Comparison of ENCODE assay signal across 20 mouse cellular contexts in genomic region chr13:51425662-51426443, GRCm38 (mm10). TPM values are rescaled to one million over a fixed set of nuclear protein-coding genes. Genes with fewer than 3 reads are reported as not detected.
DNase-seq lines count a peak whose midpoint lies in the region; ATAC-seq and TF ChIP-seq lines count a peak whose summit lies in the region.
"Had no signal": no experiment of that assay in that cellular context is flagged by ENCODE, and none has a peak within 500 bp of the region (broad histone marks: within the 10 kb centered on the region; RNA-seq: fewer than 3 reads in every experiment).

No protein-coding gene starts in this region.

- 0 out of 2 replicates have a peak, but pooled peaks cover 4% of the 10 kb centered on the region for H3K4me1 ChIP-seq in forebrain, embryonic 13.5 days
- peaks cover 5% of the 10 kb centered on the region; the same call in 1 of the 2 replicates for H3K4me1 ChIP-seq in forebrain, embryonic 10.5 days
- H3K4me1 ChIP-seq in forebrain, embryonic 16.5 days (replicated peaks; ENCODE audit: control insufficient read depth, insufficient read depth, low read length), result peaks cover 12% of the 10 kb centered on the region
- H3K4me1 ChIP-seq in midbrain, embryonic 16.5 days (ENCODE audit: control insufficient read depth, insufficient read depth, low read length), result peaks cover 5% of the 10 kb centered on the region
- H3K4me1 ChIP-seq in hindbrain, embryonic 10.5 days (replicated peaks), result 0 out of 2 replicates have a peak, but pooled peaks cover 2% of the 10 kb centered on the region
- H3K4me1 ChIP-seq: hindbrain, embryonic 13.5 days had no signal

- peaks cover 4% of the 10 kb centered on the region; the same call in 1 of the 2 replicates for H3K36me3 ChIP-seq in forebrain, embryonic 13.5 days (ENCODE audit: poor library complexity, severe bottlenecking)
- H3K36me3 ChIP-seq in forebrain, embryonic 10.5 days (replicated peaks), result peaks cover 15% of the 10 kb centered on the region
- H3K36me3 ChIP-seq in forebrain, embryonic 16.5 days (ENCODE audit: control insufficient read depth, insufficient read depth), result no peaks in the 10 kb centered on the region
- H3K36me3 ChIP-seq in midbrain, embryonic 16.5 days (ENCODE audit: control insufficient read depth, insufficient read depth, low read length), result no peaks in the 10 kb centered on the region
- H3K36me3 ChIP-seq in hindbrain, embryonic 10.5 days, result no peaks in the 10 kb centered on the region
- H3K36me3 ChIP-seq: G1E; hindbrain, embryonic 13.5 days had no signal

- 79% methylated on average over 4 of the region's 4 CpGs for WGBS in forebrain, embryonic 13.5 days
- WGBS in forebrain, embryonic 10.5 days, result 88% methylated on average over 4 of the region's 4 CpGs
- 66% methylated on average over 4 of the region's 4 CpGs for WGBS in forebrain, embryonic 16.5 days
- 65% methylated on average over 4 of the region's 4 CpGs for WGBS in midbrain, embryonic 16.5 days
- WGBS in hindbrain, embryonic 10.5 days, result 86% methylated on average over 4 of the region's 4 CpGs

- H3K27me3 ChIP-seq in forebrain, embryonic 13.5 days, result no peaks in the 10 kb centered on the region
- H3K27me3 ChIP-seq in forebrain, embryonic 10.5 days (ENCODE audit: poor library complexity, severe bottlenecking), result no peaks in the 10 kb centered on the region
- no peaks in the 10 kb centered on the region for H3K27me3 ChIP-seq in forebrain, embryonic 16.5 days (replicated peaks; ENCODE audit: control insufficient read depth, insufficient read depth, low read length)
- H3K27me3 ChIP-seq in midbrain, embryonic 16.5 days (ENCODE audit: control insufficient read depth, insufficient read depth, low read depth, low read length), result no peaks in the 10 kb centered on the region
- no peaks in the 10 kb centered on the region for H3K27me3 ChIP-seq in hindbrain, embryonic 10.5 days (ENCODE audit: insufficient read depth, poor library complexity, severe bottlenecking)
- H3K27me3 ChIP-seq: heart, embryonic 13.5 days; hindbrain, embryonic 13.5 days had no signal

- H3K9me3 ChIP-seq in forebrain, embryonic 13.5 days (replicated peaks), result no peaks in the 10 kb centered on the region
- no peaks in the 10 kb centered on the region for H3K9me3 ChIP-seq in forebrain, embryonic 10.5 days
- no peaks in the 10 kb centered on the region for H3K9me3 ChIP-seq in forebrain, embryonic 16.5 days (ENCODE audit: control insufficient read depth, low read length)
- no peaks in the 10 kb centered on the region for H3K9me3 ChIP-seq in midbrain, embryonic 16.5 days (replicated peaks; ENCODE audit: control insufficient read depth, low read length, poor library complexity, severe bottlenecking)
- no peaks in the 10 kb centered on the region for H3K9me3 ChIP-seq in hindbrain, embryonic 10.5 days
- H3K9me3 ChIP-seq: embryonic facial prominence, embryonic 10.5 days; heart, embryonic 13.5 days; hindbrain, embryonic 13.5 days had no signal

- H3K27ac ChIP-seq in forebrain, embryonic 13.5 days, result no peak overlapping the region
- no peak overlapping the region for H3K27ac ChIP-seq in forebrain, embryonic 10.5 days
- H3K27ac ChIP-seq in layer of hippocampus, adult 2 months, result peak overlapping the region; percentile 59; the same call in 1 of the 2 replicates
- peak overlapping the region; percentile 49; the same call in 1 of the 2 replicates for H3K27ac ChIP-seq in forebrain, embryonic 16.5 days (ENCODE audit: low read length)
- H3K27ac ChIP-seq in midbrain, embryonic 16.5 days (ENCODE audit: low read length), result peak overlapping the region; percentile 63
- H3K27ac ChIP-seq in hindbrain, embryonic 10.5 days, result no peak overlapping the region
- H3K27ac ChIP-seq: embryonic facial prominence, embryonic 10.5 days; heart, embryonic 13.5 days; hindbrain, embryonic 13.5 days; hindbrain, postnatal 0 days had no signal

- no peak overlapping the region for H3K9ac ChIP-seq in forebrain, embryonic 13.5 days
- H3K9ac ChIP-seq in forebrain, embryonic 16.5 days (replicated peaks; ENCODE audit: low read depth, low read length), result no peak overlapping the region
- no peak overlapping the region for H3K9ac ChIP-seq in midbrain, embryonic 16.5 days (ENCODE audit: low read depth, low read length)
- H3K9ac ChIP-seq: heart, embryonic 13.5 days; hindbrain, embryonic 13.5 days had no signal

- no peak overlapping the region for H3K4me2 ChIP-seq in forebrain, embryonic 13.5 days
- no peak overlapping the region for H3K4me2 ChIP-seq in forebrain, embryonic 16.5 days (ENCODE audit: low read length)
- no peak overlapping the region for H3K4me2 ChIP-seq in midbrain, embryonic 16.5 days (ENCODE audit: low read length)
- H3K4me2 ChIP-seq: heart, embryonic 13.5 days; hindbrain, embryonic 13.5 days had no signal

- no peak for DNase-seq in forebrain, embryonic 10.5 days (ENCODE audit: extremely low spot score, low spot score)
- DNase-seq in layer of hippocampus, adult 2 months (ENCODE audit: low spot score in 2 of 2), result no peak
- DNase-seq in layer of hippocampus, adult 11-12 months (ENCODE audit: low spot score), result no peak
- no peak for DNase-seq in hindbrain, embryonic 10.5 days (ENCODE audit: low spot score)
- DNase-seq: adrenal gland, postnatal 10 days; B cell, adult 2 months; cerebellum, adult 11-12 months; cerebellum, adult 9-11 months; cerebellum, postnatal 36 days; gastrocnemius, postnatal 14 days; heart, postnatal 4 days had no signal

- ATAC-seq in forebrain, embryonic 13.5 days, result peak; percentile 44
- ATAC-seq in forebrain, embryonic 16.5 days, result peak; percentile 77
- ATAC-seq in midbrain, embryonic 16.5 days, result peak; percentile 59
- ATAC-seq: CD4-positive, CD25-positive, alpha-beta regulatory T cell, adult 4 months; hindbrain, postnatal 0 days had no signal

- TF ChIP-seq CTCF in layer of hippocampus, adult 2 months (conservative IDR thresholded peaks at IDR 0.05), result no peak

- no peak overlapping the region for H3K4me3 ChIP-seq in forebrain, embryonic 13.5 days
- H3K4me3 ChIP-seq in forebrain, embryonic 10.5 days, result no peak overlapping the region
- H3K4me3 ChIP-seq in layer of hippocampus, adult 2 months, result no peak overlapping the region
- H3K4me3 ChIP-seq in forebrain, embryonic 16.5 days (replicated peaks; ENCODE audit: low read length), result no peak overlapping the region
- no peak overlapping the region for H3K4me3 ChIP-seq in midbrain, embryonic 16.5 days (ENCODE audit: low read depth, low read length)
- no peak overlapping the region for H3K4me3 ChIP-seq in hindbrain, embryonic 10.5 days
- H3K4me3 ChIP-seq: embryonic facial prominence, embryonic 10.5 days; heart, embryonic 13.5 days; hindbrain, embryonic 13.5 days had no signal

RNA-seq across cellular contexts. Expression of gene S1pr3, which starts 17.4 kb away (rescaled TPM):
- polyA plus RNA-seq in forebrain, embryonic 13.5 days (2015; fragmentation: Nextera tagmentation; extraction: Ambion mirVana), result 8.5 and 9.2 TPM in 2 replicates
- polyA plus RNA-seq in forebrain, embryonic 10.5 days (2016; fragmentation: Nextera tagmentation; extraction: Ambion mirVana), result 50.4 and 53.9 TPM in 2 replicates
- 1 to 10 TPM; 5.2 to 5.4 TPM for total RNA-seq in layer of hippocampus, adult 2 months (2021)
- polyA plus RNA-seq in forebrain, embryonic 16.5 days (2015; fragmentation: Nextera tagmentation; extraction: Ambion mirVana), result 11.2 and 13.1 TPM in 2 replicates
- polyA plus RNA-seq in midbrain, embryonic 16.5 days (2015; fragmentation: Nextera tagmentation; extraction: Ambion mirVana), result 11.9 and 14.6 TPM in 2 replicates
- 48.0 and 50.6 TPM in 2 replicates for polyA plus RNA-seq in hindbrain, embryonic 10.5 days (2016; fragmentation: Nextera tagmentation; extraction: Ambion mirVana)
- polyA plus RNA-seq: CD4-positive, CD25-positive, alpha-beta regulatory T cell, adult 4 months; G1E had no signal

Comparison
In these comparisons a context has a peak if more than half of its experiments do, and no peak if none do; other contexts are left out.
1. H3K27ac ChIP-seq: peak in layer of hippocampus, adult 2 months (single experiment), forebrain, embryonic 16.5 days (single experiment) and midbrain, embryonic 16.5 days (single experiment); none in forebrain, embryonic 13.5 days (single experiment), forebrain, embryonic 10.5 days (single experiment) and hindbrain, embryonic 10.5 days (single experiment).
2. Peak in every context shown above with its lines, with median percentiles within 50 percentile points of each other: ATAC-seq.